Mouse (Mus musculus): ENCODE results near the gene Tmem245. TPM values are rescaled to one million over a fixed set of nuclear protein-coding genes. Genes with fewer than 3 reads are reported as not detected.

The Tmem245 gene
- polyA plus RNA-seq, 1 experiment from 2014 or later, result 6.8 TPM

DNA sequence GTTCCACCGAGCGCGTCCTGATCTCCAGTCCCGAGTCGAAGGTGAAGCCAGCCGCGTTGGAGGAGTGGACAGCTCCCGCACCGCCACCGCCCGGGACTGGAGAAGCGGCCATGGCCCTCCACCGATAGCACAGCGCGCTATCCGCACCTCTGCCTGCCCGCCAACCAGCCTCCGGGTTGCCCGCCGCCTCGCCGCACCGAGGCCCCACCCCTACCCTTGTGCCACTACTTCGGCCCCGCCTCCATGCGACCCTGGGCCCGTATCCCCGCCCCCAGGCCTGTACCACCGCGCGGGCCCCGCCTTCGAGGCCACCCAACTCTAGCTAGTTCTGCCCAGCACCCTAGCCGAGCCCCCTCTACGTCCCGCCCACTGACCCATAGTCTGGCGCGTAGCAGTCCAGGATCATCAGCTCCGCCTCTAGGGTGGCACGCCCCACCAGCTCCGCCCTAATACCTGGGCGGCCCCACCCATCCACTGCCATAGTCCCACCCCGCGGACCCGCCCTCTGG, 82.2 kb downstream of the Tmem245 start, which contains the start of gene Ctnnal1:
Gene Ctnnal1, minus strand, starts transcription at position 186 of the 509 bp plus-strand sequence.
- H3K4me1 ChIP-seq (ENCODE audit: control insufficient read depth, insufficient read depth, low read length), result peaks cover 11% of the 10 kb centered on the region
- no peaks in the 10 kb centered on the region for H3K9me3 ChIP-seq (ENCODE audit: control insufficient read depth, low read length)
- no peaks in the 10 kb centered on the region for H3K36me3 ChIP-seq (ENCODE audit: control insufficient read depth, insufficient read depth, low read length)
- no peaks in the 10 kb centered on the region for H3K27me3 ChIP-seq (ENCODE audit: control insufficient read depth, insufficient read depth, low read length)
- peak within 1 kb of the TSS; percentile 92 for H3K9ac ChIP-seq (ENCODE audit: low read length)
- H3K4me2 ChIP-seq, result peak within 1 kb of the TSS; percentile 88
- under 1% methylated on average over 45 of the region's 45 CpGs for WGBS
- peak within 1 kb of the TSS; percentile 81 for H3K4me3 ChIP-seq (ENCODE audit: low read depth, low read length)
- peak within 1 kb of the TSS; percentile 32; the same call in 1 of the 2 replicates for H3K27ac ChIP-seq (ENCODE audit: low read depth, low read length)
- DNase-seq (ENCODE audit: low spot score, missing footprints) (peak; percentile 96), ATAC-seq (ENCODE audit: low FRiP score) (peak; percentile 97)

DNA sequence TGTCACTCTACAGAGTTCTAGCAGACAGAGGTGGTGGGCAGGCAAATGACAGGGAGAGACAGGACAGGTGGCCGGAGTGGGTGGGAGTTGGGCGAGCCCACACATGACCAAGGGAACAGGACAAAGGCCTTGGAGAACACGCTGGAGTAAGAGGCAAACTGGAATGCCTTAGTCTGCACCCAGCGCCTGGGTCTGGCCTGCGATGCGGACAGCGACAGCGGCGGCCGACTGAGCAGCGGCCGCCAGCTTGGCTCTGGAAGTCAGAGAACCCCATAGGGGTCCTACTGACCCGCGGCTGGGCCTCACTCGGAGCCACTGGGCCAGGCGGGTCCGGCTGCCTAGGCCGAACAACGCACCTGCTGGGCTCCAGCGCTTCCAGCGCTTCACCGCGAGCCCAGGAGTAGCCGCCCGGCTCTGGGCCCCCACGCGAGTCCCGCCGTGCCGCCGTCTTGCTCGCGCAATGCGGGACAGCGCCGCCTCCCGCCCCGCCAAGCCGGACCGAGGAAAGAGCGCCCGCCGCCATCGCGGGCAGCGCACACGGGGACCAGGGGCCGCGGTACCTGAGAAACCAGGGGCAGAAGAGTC, 82.7 kb downstream of the Tmem245 start:
- H3K9ac ChIP-seq (ENCODE audit: low read length), result peak overlapping the region; percentile 92

DNA sequence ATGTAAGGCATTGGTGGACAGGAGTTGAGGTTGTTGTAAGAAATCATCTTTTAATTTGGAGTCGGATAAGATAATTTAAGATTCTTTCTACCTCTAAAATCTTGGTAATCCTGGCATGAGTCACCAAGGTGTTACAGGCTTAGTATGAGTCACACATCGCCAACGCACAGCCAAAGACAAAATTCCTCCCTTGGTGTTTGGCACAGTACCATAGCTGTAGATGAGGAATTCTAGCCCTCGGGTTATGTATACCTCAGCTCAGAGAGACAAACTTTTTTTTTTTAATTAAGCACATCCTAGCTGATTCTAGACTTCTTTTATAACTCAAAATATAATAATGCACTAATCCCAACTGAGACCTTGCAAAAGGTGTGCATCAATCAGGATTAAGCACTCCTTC, 83.2 kb downstream of the Tmem245 start:
- H3K9me3 ChIP-seq (ENCODE audit: control insufficient read depth, low read length), result no peaks in the 10 kb centered on the region
- H3K4me1 ChIP-seq (ENCODE audit: control insufficient read depth, insufficient read depth, low read length), result peaks cover 11% of the 10 kb centered on the region
- 54% methylated on average over 4 of the region's 4 CpGs for WGBS
- H3K9ac ChIP-seq (ENCODE audit: low read length), result peak overlapping the region; percentile 92
- H3K36me3 ChIP-seq (ENCODE audit: control insufficient read depth, insufficient read depth, low read length), result no peaks in the 10 kb centered on the region
- no peak overlapping the region for H3K27ac ChIP-seq (ENCODE audit: low read depth, low read length)
- peak overlapping the region; percentile 81 for H3K4me3 ChIP-seq (ENCODE audit: low read depth, low read length)
- DNase-seq (ENCODE audit: low spot score, missing footprints) (peak; percentile 81), ATAC-seq (ENCODE audit: low FRiP score) (no peak)
- peak overlapping the region; percentile 88 for H3K4me2 ChIP-seq
- H3K27me3 ChIP-seq (ENCODE audit: control insufficient read depth, insufficient read depth, low read length), result no peaks in the 10 kb centered on the region

More for the DNA sequence above, 82.7 kb downstream of the Tmem245 start:
- WGBS, result under 1% methylated on average over 49 of the region's 49 CpGs
- ATAC-seq (ENCODE audit: low FRiP score) (peak; percentile 82), DNase-seq (ENCODE audit: low spot score, missing footprints) (peak; percentile 96)
- Histone ChIP-seq H3K9me3 (ENCODE audit: control insufficient read depth, low read length) (no peaks in the 10 kb centered on the region), H3K36me3 (ENCODE audit: control insufficient read depth, insufficient read depth, low read length) (no peaks in the 10 kb centered on the region), H3K4me3 (ENCODE audit: low read depth, low read length) (peak overlapping the region; percentile 81), H3K27me3 (ENCODE audit: control insufficient read depth, insufficient read depth, low read length) (no peaks in the 10 kb centered on the region), H3K27ac (ENCODE audit: low read depth, low read length) (peak overlapping the region; percentile 32; the same call in 1 of the 2 replicates), H3K4me1 (ENCODE audit: control insufficient read depth, insufficient read depth, low read length) (peaks cover 11% of the 10 kb centered on the region), H3K4me2 (peak overlapping the region; percentile 88)

DNA sequence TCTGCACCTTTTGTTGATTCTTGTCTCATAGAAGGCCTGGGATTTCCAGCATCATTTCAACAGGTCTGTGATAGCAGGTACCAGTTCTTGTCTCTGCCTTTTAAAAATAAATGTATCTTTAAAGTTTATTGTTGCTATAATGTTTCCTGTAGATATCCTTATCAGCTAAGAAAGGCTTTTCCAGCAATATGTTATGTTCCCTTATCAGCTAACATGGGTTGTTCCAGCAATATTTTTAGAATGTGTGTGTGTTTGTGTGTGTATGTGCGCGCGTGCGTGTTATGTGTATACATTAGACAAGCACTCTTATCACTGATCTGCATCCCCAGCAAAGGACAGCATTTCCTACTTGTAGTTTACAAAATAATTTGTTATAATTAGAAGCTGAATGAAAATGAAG, 85.7 kb downstream of the Tmem245 start:
- Histone ChIP-seq H3K36me3 (ENCODE audit: control insufficient read depth, insufficient read depth, low read length) (no peaks in the 10 kb centered on the region), H3K9ac (ENCODE audit: low read length) (no peak overlapping the region), H3K27ac (ENCODE audit: low read depth, low read length) (no peak overlapping the region), H3K27me3 (ENCODE audit: control insufficient read depth, insufficient read depth, low read length) (no peaks in the 10 kb centered on the region), H3K4me1 (ENCODE audit: control insufficient read depth, insufficient read depth, low read length) (peaks cover 11% of the 10 kb centered on the region), H3K4me2 (no peak overlapping the region), H3K9me3 (ENCODE audit: control insufficient read depth, low read length) (no peaks in the 10 kb centered on the region), H3K4me3 (ENCODE audit: low read depth, low read length) (no peak overlapping the region)
- 94% methylated on average over 4 of the region's 4 CpGs for WGBS
- ATAC-seq (ENCODE audit: low FRiP score), result no peak
- no peak for DNase-seq (ENCODE audit: low spot score, missing footprints)

DNA sequence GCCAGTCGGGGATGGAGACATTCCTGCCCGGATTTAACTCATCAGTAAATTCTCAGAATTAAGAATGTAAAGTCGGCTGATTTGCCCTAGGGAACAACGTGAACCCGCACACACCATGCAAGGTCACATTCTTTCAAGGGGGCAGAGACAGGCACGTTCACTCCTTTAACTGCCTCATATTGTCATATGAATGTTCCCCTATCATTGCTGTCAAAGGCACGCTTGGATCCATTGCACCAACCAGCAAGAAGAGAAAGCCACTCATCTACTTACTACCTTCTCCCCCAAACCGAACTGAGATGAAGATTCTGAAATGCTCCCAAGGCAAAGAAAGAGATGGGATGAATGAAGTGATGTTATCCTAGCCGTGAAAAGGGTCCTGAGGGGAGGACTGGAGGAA, 88.5 kb downstream of the Tmem245 start:
- DNase-seq (ENCODE audit: low spot score, missing footprints) (no peak), ATAC-seq (ENCODE audit: low FRiP score) (no peak)
- H3K27ac ChIP-seq (ENCODE audit: low read depth, low read length), result no peak overlapping the region
- 81% methylated on average over 9 of the region's 9 CpGs for WGBS
- H3K4me3 ChIP-seq (ENCODE audit: low read depth, low read length), result no peak overlapping the region
- H3K9ac ChIP-seq (ENCODE audit: low read length), result no peak overlapping the region
- H3K4me1 ChIP-seq (ENCODE audit: control insufficient read depth, insufficient read depth, low read length), result peaks cover 4% of the 10 kb centered on the region; the same call in 1 of the 2 replicates
- H3K4me2 ChIP-seq, result no peak overlapping the region
- no peaks in the 10 kb centered on the region for H3K9me3 ChIP-seq (ENCODE audit: control insufficient read depth, low read length)
- H3K36me3 ChIP-seq (ENCODE audit: control insufficient read depth, insufficient read depth, low read length), result no peaks in the 10 kb centered on the region
- H3K27me3 ChIP-seq (ENCODE audit: control insufficient read depth, insufficient read depth, low read length), result no peaks in the 10 kb centered on the region

DNA sequence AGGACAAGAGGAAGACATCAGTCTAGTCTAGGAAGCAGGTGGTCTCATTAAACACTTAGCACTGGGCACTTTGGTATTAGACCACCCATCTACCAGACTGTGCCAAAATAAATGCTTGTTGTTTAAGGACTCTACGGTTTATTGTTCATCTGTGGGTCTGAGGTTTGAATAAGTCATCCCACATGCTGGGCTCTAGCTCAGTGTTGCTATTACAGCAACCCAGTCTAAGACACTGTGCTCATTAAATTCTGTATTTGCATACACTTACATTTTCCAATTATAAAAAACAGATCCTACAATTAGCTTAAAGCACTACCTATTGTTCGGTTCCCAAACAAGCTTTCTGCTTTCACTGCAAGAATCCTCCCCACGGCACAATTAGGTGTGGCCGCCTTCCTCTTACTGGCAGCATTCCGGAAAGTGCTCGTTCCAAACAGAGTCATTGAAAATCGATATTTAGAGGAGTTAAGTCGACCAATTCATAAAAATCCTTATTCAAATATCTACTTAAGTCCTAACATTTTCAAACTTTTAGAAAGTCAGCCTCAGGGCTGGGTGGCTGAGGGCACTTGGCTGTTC, 90.8 kb downstream of the Tmem245 start:
- no peak overlapping the region for H3K27ac ChIP-seq (ENCODE audit: low read depth, low read length)
- no peak overlapping the region for H3K9ac ChIP-seq (ENCODE audit: low read length)
- DNase-seq (ENCODE audit: low spot score, missing footprints) (no peak), ATAC-seq (ENCODE audit: low FRiP score) (no peak)
- H3K9me3 ChIP-seq (ENCODE audit: control insufficient read depth, low read length), result no peaks in the 10 kb centered on the region
- H3K27me3 ChIP-seq (ENCODE audit: control insufficient read depth, insufficient read depth, low read length), result no peaks in the 10 kb centered on the region
- H3K4me1 ChIP-seq (ENCODE audit: control insufficient read depth, insufficient read depth, low read length), result no peaks in the 10 kb centered on the region
- H3K4me3 ChIP-seq (ENCODE audit: low read depth, low read length), result no peak overlapping the region
- no peaks in the 10 kb centered on the region for H3K36me3 ChIP-seq (ENCODE audit: control insufficient read depth, insufficient read depth, low read length)
- H3K4me2 ChIP-seq, result no peak overlapping the region
- WGBS, result 94% methylated on average over 8 of the region's 8 CpGs

DNA sequence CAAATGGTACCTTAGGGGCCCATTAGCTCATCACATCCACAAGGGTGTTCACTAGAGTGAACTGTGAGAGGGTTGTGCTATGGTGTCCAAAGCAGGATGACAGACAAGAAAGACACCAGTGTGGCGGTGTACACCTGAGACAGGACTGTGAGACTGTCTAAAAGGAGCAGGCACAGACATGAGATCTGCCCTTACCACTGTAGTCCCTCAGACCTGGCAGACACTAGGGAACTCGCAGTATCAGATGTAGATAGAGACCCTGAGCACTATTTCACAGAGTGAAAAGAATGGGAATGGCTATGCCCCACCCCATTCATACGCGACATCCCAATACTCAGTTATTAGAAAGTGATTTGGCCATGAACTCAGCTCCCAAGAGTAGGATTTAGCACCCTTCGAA, 91.3 kb downstream of the Tmem245 start:
- H3K9ac ChIP-seq (ENCODE audit: low read length), result no peak overlapping the region
- no peaks in the 10 kb centered on the region for H3K27me3 ChIP-seq (ENCODE audit: control insufficient read depth, insufficient read depth, low read length)
- ATAC-seq (ENCODE audit: low FRiP score) (no peak), DNase-seq (ENCODE audit: low spot score, missing footprints) (no peak)
- H3K36me3 ChIP-seq (ENCODE audit: control insufficient read depth, insufficient read depth, low read length), result no peaks in the 10 kb centered on the region
- no peak overlapping the region for H3K4me2 ChIP-seq
- no peak overlapping the region for H3K27ac ChIP-seq (ENCODE audit: low read depth, low read length)
- H3K4me3 ChIP-seq (ENCODE audit: low read depth, low read length), result no peak overlapping the region
- H3K4me1 ChIP-seq (ENCODE audit: control insufficient read depth, insufficient read depth, low read length), result no peaks in the 10 kb centered on the region
- 97% methylated on average over 5 of the region's 5 CpGs for WGBS
- H3K9me3 ChIP-seq (ENCODE audit: control insufficient read depth, low read length), result no peaks in the 10 kb centered on the region

DNA sequence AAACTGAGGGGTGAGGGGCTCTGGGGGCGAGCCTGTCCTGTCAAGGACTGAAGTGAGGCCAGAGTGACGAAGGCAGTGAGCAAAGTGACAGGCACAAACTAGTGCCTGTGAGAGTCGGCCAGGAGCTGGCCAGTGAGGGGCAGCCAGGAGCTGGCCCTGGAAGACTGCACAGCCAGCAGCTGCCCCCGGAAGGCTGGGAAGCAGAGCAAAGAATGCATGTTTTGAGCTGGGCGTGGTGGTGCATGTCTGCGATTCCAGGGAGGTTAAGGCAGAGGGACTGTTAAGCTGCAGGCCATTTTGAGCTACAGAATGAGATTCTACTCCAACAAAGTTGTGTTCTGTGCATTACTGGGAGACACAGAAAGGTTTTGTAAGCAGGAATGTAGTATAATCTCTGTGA, 96.5 kb downstream of the Tmem245 start:
- H3K27me3 ChIP-seq (ENCODE audit: control insufficient read depth, insufficient read depth, low read length), result no peaks in the 10 kb centered on the region
- no peaks in the 10 kb centered on the region for H3K36me3 ChIP-seq (ENCODE audit: control insufficient read depth, insufficient read depth, low read length)
- 45% methylated on average over 6 of the region's 6 CpGs for WGBS
- H3K4me2 ChIP-seq, result no peak overlapping the region
- DNase-seq (ENCODE audit: low spot score, missing footprints), result no peak
- H3K27ac ChIP-seq (ENCODE audit: low read depth, low read length), result no peak overlapping the region
- ATAC-seq (ENCODE audit: low FRiP score), result no peak
- H3K4me1 ChIP-seq (ENCODE audit: control insufficient read depth, insufficient read depth, low read length), result no peaks in the 10 kb centered on the region
- no peak overlapping the region for H3K9ac ChIP-seq (ENCODE audit: low read length)
- H3K4me3 ChIP-seq (ENCODE audit: low read depth, low read length), result no peak overlapping the region
- no peaks in the 10 kb centered on the region for H3K9me3 ChIP-seq (ENCODE audit: control insufficient read depth, low read length)

DNA sequence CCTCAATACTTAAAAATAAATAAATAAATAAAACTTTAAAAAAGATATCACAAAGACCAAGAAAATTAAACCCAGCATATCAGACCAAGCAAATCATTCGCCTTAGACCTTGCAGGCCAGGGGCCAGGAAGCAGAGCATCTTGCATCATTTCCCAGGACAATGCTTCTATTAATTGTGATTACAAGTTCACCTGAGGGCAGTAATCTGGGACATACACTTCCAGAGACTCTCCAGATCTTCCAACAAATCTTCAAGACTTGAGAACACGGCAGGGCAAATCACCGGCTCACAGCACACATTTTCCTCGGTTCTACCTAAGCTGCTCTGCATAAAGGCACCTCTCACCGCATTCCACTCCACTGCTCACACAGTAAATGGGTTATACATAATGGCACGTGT, 99.2 kb downstream of the Tmem245 start:
- Histone ChIP-seq H3K9ac (ENCODE audit: low read length) (no peak overlapping the region), H3K9me3 (ENCODE audit: control insufficient read depth, low read length) (no peaks in the 10 kb centered on the region), H3K4me1 (ENCODE audit: control insufficient read depth, insufficient read depth, low read length) (no peaks in the 10 kb centered on the region), H3K27ac (ENCODE audit: low read depth, low read length) (no peak overlapping the region), H3K4me3 (ENCODE audit: low read depth, low read length) (no peak overlapping the region), H3K27me3 (ENCODE audit: control insufficient read depth, insufficient read depth, low read length) (no peaks in the 10 kb centered on the region), H3K4me2 (no peak overlapping the region), H3K36me3 (ENCODE audit: control insufficient read depth, insufficient read depth, low read length) (peaks cover 6% of the 10 kb centered on the region; the same call in 1 of the 2 replicates)
- 90% methylated on average over 6 of the region's 6 CpGs for WGBS
- DNase-seq (ENCODE audit: low spot score, missing footprints) (no peak), ATAC-seq (ENCODE audit: low FRiP score) (no peak)

Data from midbrain, embryonic 11.5 days (tissue).